9 mouse cellular contexts compared by ENCODE assay signal in the genomic region with DNA sequence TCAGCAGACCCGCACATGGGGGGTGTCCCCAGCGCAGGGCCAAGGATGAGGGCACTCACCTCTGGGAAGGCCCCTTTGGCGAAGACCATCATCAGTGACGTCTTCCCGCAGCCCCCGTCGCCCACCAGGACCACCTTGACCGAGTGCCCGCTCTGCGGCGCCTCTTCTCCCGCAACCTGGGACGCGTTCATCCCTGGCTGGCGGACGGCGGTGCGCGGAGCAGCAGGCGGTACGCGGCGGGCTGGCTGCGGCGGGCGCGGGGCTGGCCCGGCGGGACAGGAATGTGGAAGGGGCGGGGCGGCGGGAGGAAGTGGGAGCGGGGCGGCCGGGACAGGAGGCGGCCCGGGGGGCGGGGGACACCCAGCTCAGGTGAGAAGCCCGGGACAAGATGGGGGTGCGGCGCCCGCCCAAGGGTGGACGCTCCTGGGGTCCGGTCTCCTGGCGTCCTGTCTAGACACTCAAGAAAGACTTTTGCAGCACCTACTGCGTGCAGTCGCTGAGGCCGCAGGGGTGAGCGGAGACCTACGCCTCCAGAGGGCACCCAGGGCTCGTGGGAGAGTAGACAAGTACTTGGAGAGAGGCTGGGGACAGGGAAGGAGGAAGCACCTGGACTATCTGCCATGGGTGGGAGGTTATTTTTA. TPM values are rescaled to one million over a fixed set of nuclear protein-coding genes. Genes with fewer than 3 reads are reported as not detected.
DNase-seq lines count a peak whose midpoint lies in the region; ATAC-seq and TF ChIP-seq lines count a peak whose summit lies in the region.
"Had no signal": no experiment of that assay in that cellular context is flagged by ENCODE, and none has a peak within 500 bp of the region (broad histone marks: within the 10 kb centered on the region; RNA-seq: fewer than 3 reads in every experiment).

A gene (minus strand): TSS at position 272 of the 641 bp plus-strand sequence.

- WGBS in heart, adult 2 months, result 1% methylated on average over 47 of the region's 51 CpGs
- under 1% methylated on average over 46 of the region's 51 CpGs for WGBS in lung, embryonic 16.5 days
- under 1% methylated on average over 47 of the region's 51 CpGs for WGBS in stomach, embryonic 14.5 days

- TF ChIP-seq EP300 in heart, adult 2 months (IDR thresholded peaks at IDR 0.05; ENCODE audit: insufficient read depth, low read depth, low read length), result no peak

- peak; percentile 47 to 51 for DNase-seq in cerebellum, postnatal 10 days
- no peak for DNase-seq in cerebellum, adult 11-12 months
- DNase-seq in brain, embryonic 14.5 days (ENCODE audit: low read depth), result peak; percentile 24
- peak; percentile 70 to 76 for DNase-seq in heart, adult 2 months
- DNase-seq in kidney, adult 8-10 months, result peak; percentile 65 to 78
- no peak for DNase-seq in left cerebral cortex, postnatal 36 days (ENCODE audit: low spot score in 2 of 2)

- intact Hi-C loops in heart, adult 2 months (cut with DNase I), result no loop called here
- intact Hi-C loops in left cerebral cortex, postnatal 36 days (cut with DNase I), result no loop called here

- H3K27me3 ChIP-seq in heart, adult 2 months (ENCODE audit: control insufficient read depth, insufficient read depth, low read length), result no peaks in the 10 kb centered on the region
- no peaks in the 10 kb centered on the region for H3K27me3 ChIP-seq in lung, embryonic 16.5 days (ENCODE audit: control insufficient read depth, insufficient read depth, low read depth, low read length)
- no peaks in the 10 kb centered on the region for H3K27me3 ChIP-seq in stomach, embryonic 14.5 days (ENCODE audit: control insufficient read depth, insufficient read depth, low read length)

- peaks cover 4% of the 10 kb centered on the region for H3K4me1 ChIP-seq in heart, adult 2 months (ENCODE audit: control insufficient read depth, insufficient read depth, low read length)
- H3K4me1 ChIP-seq in lung, embryonic 16.5 days (replicated peaks; ENCODE audit: control insufficient read depth, insufficient read depth, low read length), result peaks cover 33% of the 10 kb centered on the region
- H3K4me1 ChIP-seq in stomach, embryonic 14.5 days (ENCODE audit: control insufficient read depth, insufficient read depth, low read length), result peaks cover 31% of the 10 kb centered on the region; the same call in 1 of the 2 replicates

- no peaks in the 10 kb centered on the region for H3K36me3 ChIP-seq in heart, adult 2 months (ENCODE audit: control insufficient read depth, insufficient read depth, low read length)
- H3K36me3 ChIP-seq in lung, embryonic 16.5 days (ENCODE audit: control insufficient read depth, insufficient read depth, low read length), result peaks cover 5% of the 10 kb centered on the region; the same call in 1 of the 2 replicates
- no peaks in the 10 kb centered on the region for H3K36me3 ChIP-seq in stomach, embryonic 14.5 days (ENCODE audit: control insufficient read depth, insufficient read depth, low read length)

- H3K4me3 ChIP-seq in heart, adult 2 months, result peak within 1 kb of the TSS; percentile 68
- peak within 1 kb of the TSS; percentile 86 for H3K4me3 ChIP-seq in lung, embryonic 16.5 days (ENCODE audit: low read length)
- H3K4me3 ChIP-seq in stomach, embryonic 14.5 days (ENCODE audit: low read depth, low read length), result peak within 1 kb of the TSS; percentile 77

- TF ChIP-seq CTCF in brain, embryonic 14.5 days (IDR thresholded peaks at IDR 0.05; ENCODE audit: borderline replicate concordance, extremely low read depth, insufficient read depth, insufficient read length), result no peak
- no peak; the same call in 1 of the 2 replicates for TF ChIP-seq CTCF in heart, adult 2 months (IDR thresholded peaks at IDR 0.05)

- peak within 1 kb of the TSS; percentile 86 for H3K4me2 ChIP-seq in lung, embryonic 16.5 days (ENCODE audit: low read depth, low read length)
- H3K4me2 ChIP-seq in stomach, embryonic 14.5 days (replicated peaks; ENCODE audit: low read depth, low read length), result peak within 1 kb of the TSS; percentile 83

- H3K9ac ChIP-seq in heart, adult 2 months (ENCODE audit: low read depth, low read length), result peak within 1 kb of the TSS; percentile 86
- H3K9ac ChIP-seq in lung, embryonic 16.5 days (ENCODE audit: low read length), result peak within 1 kb of the TSS; percentile 92
- H3K9ac ChIP-seq in stomach, embryonic 14.5 days (replicated peaks; ENCODE audit: low read depth, low read length), result peak within 1 kb of the TSS; percentile 56

- no peaks in the 10 kb centered on the region for H3K9me3 ChIP-seq in lung, embryonic 16.5 days (ENCODE audit: control insufficient read depth, low read length)
- H3K9me3 ChIP-seq in stomach, embryonic 14.5 days (ENCODE audit: control insufficient read depth, low read depth, low read length), result no peaks in the 10 kb centered on the region

- peak within 1 kb of the TSS; percentile 52; the same call in 1 of the 2 replicates for H3K27ac ChIP-seq in heart, adult 2 months
- H3K27ac ChIP-seq in lung, embryonic 16.5 days (ENCODE audit: low read length), result peak within 1 kb of the TSS; percentile 41
- H3K27ac ChIP-seq in stomach, embryonic 14.5 days (ENCODE audit: low read length), result peak within 1 kb of the TSS; percentile 34; the same call in 1 of the 2 replicates

- no peak for TF ChIP-seq POLR2A in brain, embryonic 14.5 days (IDR thresholded peaks at IDR 0.05; ENCODE audit: borderline replicate concordance, extremely low read depth, insufficient read depth, insufficient read length, poor library complexity, severe bottlenecking)
- TF ChIP-seq POLR2A in heart, adult 2 months (IDR thresholded peaks at IDR 0.05; ENCODE audit: insufficient read depth, low read depth, low read length), result no peak

- peak; percentile 79 for ATAC-seq in lung, embryonic 16.5 days (ENCODE audit: low read depth)
- ATAC-seq in stomach, embryonic 14.5 days (ENCODE audit: insufficient number of reproducible peaks, insufficient read depth, low FRiP score, low read depth), result peak; percentile 40; the same call in 1 of the 2 replicates

- H3K79me2 ChIP-seq in heart, adult 2 months (replicated peaks; ENCODE audit: control insufficient read depth, insufficient read depth, low read length), result no peaks in the 10 kb centered on the region

RNA-seq across cellular contexts. Expression of the gene that starts here (rescaled TPM):
- 4.2 and 5.2 TPM in 2 replicates for polyA plus RNA-seq in brain, embryonic 14.5 days (2012; rRNA removed)
- total RNA-seq in heart, adult 2 months (2021), result 1 to 10 TPM; 5.3 to 5.5 TPM
- polyA plus RNA-seq in heart, adult 2 months (2012; rRNA removed), result 8.5 and 9.2 TPM in 2 replicates
- polyA plus RNA-seq in lung, embryonic 16.5 days (2015; fragmentation: Nextera tagmentation; extraction: Ambion mirVana), result 32.5 and 34.9 TPM in 2 replicates
- polyA plus RNA-seq in stomach, embryonic 14.5 days (2014; fragmentation: Nextera tagmentation; extraction: Ambion mirVana), result 29.1 and 43.7 TPM in 2 replicates
- total RNA-seq in left cerebral cortex, postnatal 36 days (2021), result under 1 TPM; 0.32 to 0.86 TPM
- total RNA-seq: neutrophil, adult 5-6 weeks had no signal

Comparison
In these comparisons a context has a peak if more than half of its experiments do, and no peak if none do; other contexts are left out.
1. DNase-seq: peak in cerebellum, postnatal 10 days (2 of 2), brain, embryonic 14.5 days (single experiment), heart, adult 2 months (2 of 2) and kidney, adult 8-10 months (2 of 2); none in cerebellum, adult 11-12 months (single experiment) and left cerebral cortex, postnatal 36 days (0 of 2).
2. Peak in every context shown above with its lines, with median percentiles within 50 percentile points of each other: H3K27ac ChIP-seq, H3K4me3 ChIP-seq and H3K9ac ChIP-seq.